Mouse (Mus musculus): ENCODE measurements at regions not wholly inside any gene's neighbourhood (a gene's known extent, or its start where the extent isn't known, plus 50 kb on each side); places are given as distances from the start of the nearest gene placed in this dataset.

GRCm38 (mm10) chr19:20310653-20311052, 80.1 kb downstream of the Anxa1 start:
- DNase-seq (ENCODE audit: extremely low read depth, insufficient read length, low spot score), result no peak

- no peak for DNase-seq (ENCODE audit: extremely low read depth, insufficient read length, low spot score)
These were observed 90.6 kb downstream of the Anxa1 start for GRCm38 (mm10) chr19:20300066-20300651.

GRCm38 (mm10) chr19:20298431-20298830, 92.3 kb downstream of the Anxa1 start:
- no peak for DNase-seq (ENCODE audit: extremely low read depth, insufficient read length, low spot score)

- DNase-seq (ENCODE audit: extremely low read depth, insufficient read length, low spot score), result no peak
These were observed 105.6 kb downstream of the Anxa1 start for GRCm38 (mm10) chr19:20285188-20285587.

GRCm38 (mm10) chr19:20283105-20283504, 107.6 kb downstream of the Anxa1 start:
- DNase-seq (ENCODE audit: extremely low read depth, insufficient read length, low spot score), result no peak

GRCm38 (mm10) chr19:20261586-20261985, 129.2 kb downstream of the Anxa1 start:
- no peak for DNase-seq (ENCODE audit: extremely low read depth, insufficient read length, low spot score)

- DNase-seq (ENCODE audit: extremely low read depth, insufficient read length, low spot score), result peak; percentile 2
These were observed 138.6 kb downstream of the Anxa1 start for GRCm38 (mm10) chr19:20252151-20252550.

- no peak for DNase-seq (ENCODE audit: extremely low read depth, insufficient read length, low spot score)
These were observed 146.9 kb downstream of the Anxa1 start for GRCm38 (mm10) chr19:20243817-20244216.

GRCm38 (mm10) chr19:20241266-20241665, 149.5 kb downstream of the Anxa1 start:
- no peak for DNase-seq (ENCODE audit: extremely low read depth, insufficient read length, low spot score)

GRCm38 (mm10) chr19:20240471-20240870, 150.3 kb downstream of the Anxa1 start:
- DNase-seq (ENCODE audit: extremely low read depth, insufficient read length, low spot score), result no peak

- no peak for DNase-seq (ENCODE audit: extremely low read depth, insufficient read length, low spot score)
These were observed 151.3 kb downstream of the Anxa1 start for GRCm38 (mm10) chr19:20239396-20239795.

- no peak for DNase-seq (ENCODE audit: extremely low read depth, insufficient read length, low spot score)
These were observed 164.0 kb downstream of the Anxa1 start for GRCm38 (mm10) chr19:20226756-20227155.

- DNase-seq (ENCODE audit: extremely low read depth, insufficient read length, low spot score), result no peak
These were observed 173.4 kb downstream of the Anxa1 start for GRCm38 (mm10) chr19:20217389-20217788.

- DNase-seq (ENCODE audit: extremely low read depth, insufficient read length, low spot score), result no peak
These were observed 196.2 kb downstream of the Anxa1 start for GRCm38 (mm10) chr19:20194511-20194910.

GRCm38 (mm10) chr19:20181854-20182253, 208.9 kb downstream of the Anxa1 start:
- no peak for DNase-seq (ENCODE audit: extremely low read depth, insufficient read length, low spot score)

GRCm38 (mm10) chr19:20161502-20161901, 229.2 kb downstream of the Anxa1 start:
- no peak for DNase-seq (ENCODE audit: extremely low read depth, insufficient read length, low spot score)

GRCm38 (mm10) chr19:20156398-20156937, 234.3 kb downstream of the Anxa1 start:
- DNase-seq (ENCODE audit: extremely low read depth, insufficient read length, low spot score), result no peak

- no peak for DNase-seq (ENCODE audit: extremely low read depth, insufficient read length, low spot score)
These were observed 251.2 kb downstream of the Anxa1 start for GRCm38 (mm10) chr19:20139506-20139905.

- no peak for DNase-seq (ENCODE audit: extremely low read depth, insufficient read length, low spot score)
These were observed 267.1 kb downstream of the Anxa1 start for GRCm38 (mm10) chr19:20123546-20124195.

GRCm38 (mm10) chr19:20122475-20122874, 268.3 kb downstream of the Anxa1 start:
- no peak for DNase-seq (ENCODE audit: extremely low read depth, insufficient read length, low spot score)

- DNase-seq (ENCODE audit: extremely low read depth, insufficient read length, low spot score), result no peak
These were observed 276.5 kb downstream of the Anxa1 start for GRCm38 (mm10) chr19:20114237-20114636.
